Mouse (Mus musculus): ENCODE measurements around the gene Wfdc1. TPM values are rescaled to one million over a fixed set of nuclear protein-coding genes. Genes with fewer than 3 reads are reported as not detected.

The Wfdc1 gene
- polyA plus RNA-seq, 1 experiment from 2014 or later, result 8.3 TPM

DNA sequence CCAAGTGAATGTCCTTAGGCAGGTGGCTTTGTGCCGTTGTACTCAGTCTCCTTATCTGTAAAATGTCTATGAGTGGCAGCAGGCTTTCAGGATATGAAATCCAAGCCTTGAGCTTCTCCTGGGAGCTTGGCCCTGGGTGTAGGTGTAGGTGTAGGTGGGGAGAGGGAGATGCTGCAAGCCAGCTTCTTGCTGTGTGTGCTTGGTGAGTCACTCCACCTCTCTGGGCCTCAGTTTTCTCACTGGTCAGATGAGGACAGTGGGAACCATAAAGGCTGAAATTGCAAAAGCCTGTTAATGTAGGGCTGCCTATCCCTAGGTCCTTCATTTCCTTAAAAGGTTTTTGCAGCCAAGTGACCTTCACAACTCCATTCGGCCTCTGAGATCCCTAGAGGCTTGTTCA is 30.2 kb upstream of the Wfdc1 start:
- WGBS, result 54% methylated on average over 2 of the region's 2 CpGs
- no peaks in the 10 kb centered on the region for H3K36me3 ChIP-seq (ENCODE audit: control insufficient read depth, insufficient read depth, low read length)

DNA sequence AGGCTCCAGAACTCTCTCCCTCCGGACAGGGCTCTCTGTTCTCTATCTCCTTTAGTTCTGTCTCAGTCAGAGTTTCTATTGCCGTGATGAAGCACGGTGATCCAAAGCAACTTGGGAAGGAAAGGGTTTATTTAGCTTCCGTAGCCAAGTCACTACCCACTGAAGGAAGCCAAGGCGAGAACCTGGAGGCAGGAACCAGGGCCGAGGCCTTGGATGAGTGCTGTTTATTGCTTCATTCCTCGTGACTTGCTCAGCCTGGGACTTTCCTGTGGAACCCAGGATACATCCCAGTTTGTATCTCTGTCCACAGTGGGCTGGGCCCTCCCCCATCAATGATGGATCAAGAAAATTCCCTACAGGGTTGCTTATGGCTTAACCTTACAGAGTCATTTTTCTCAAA is 29.4 kb upstream of the Wfdc1 start:
- peaks cover 3% of the 10 kb centered on the region for H3K4me1 ChIP-seq (ENCODE audit: control insufficient read depth, insufficient read depth, low read depth, low read length)
- no peak overlapping the region for H3K4me2 ChIP-seq (ENCODE audit: low read length)
- peaks cover 6% of the 10 kb centered on the region for H3K27me3 ChIP-seq (replicated peaks; ENCODE audit: control insufficient read depth, insufficient read depth, low read length)
- 59% methylated on average over 7 of the region's 7 CpGs for WGBS
- H3K36me3 ChIP-seq (ENCODE audit: control insufficient read depth, insufficient read depth, low read length), result no peaks in the 10 kb centered on the region
- no peak overlapping the region for H3K9ac ChIP-seq (ENCODE audit: low read depth, low read length)
- H3K27ac ChIP-seq (ENCODE audit: low read depth, low read length), result no peak overlapping the region
- H3K4me3 ChIP-seq (ENCODE audit: low read length), result no peak overlapping the region
- ATAC-seq, result no peak
- H3K9me3 ChIP-seq (ENCODE audit: control insufficient read depth, low read length), result no peaks in the 10 kb centered on the region

More for the DNA sequence above, 30.2 kb upstream of the Wfdc1 start:
- H3K4me1 ChIP-seq (ENCODE audit: control insufficient read depth, insufficient read depth, low read depth, low read length), result peaks cover 3% of the 10 kb centered on the region
- peak overlapping the region; percentile 3; the same call in 1 of the 2 replicates for H3K9ac ChIP-seq (ENCODE audit: low read depth, low read length)
- no peak for ATAC-seq
- no peak overlapping the region for H3K4me2 ChIP-seq (ENCODE audit: low read length)
- H3K27me3 ChIP-seq (replicated peaks; ENCODE audit: control insufficient read depth, insufficient read depth, low read length), result peaks cover 7% of the 10 kb centered on the region
- H3K27ac ChIP-seq (ENCODE audit: low read depth, low read length), result no peak overlapping the region
- no peak overlapping the region for H3K4me3 ChIP-seq (ENCODE audit: low read length)
- H3K9me3 ChIP-seq (ENCODE audit: control insufficient read depth, low read length), result no peaks in the 10 kb centered on the region

DNA sequence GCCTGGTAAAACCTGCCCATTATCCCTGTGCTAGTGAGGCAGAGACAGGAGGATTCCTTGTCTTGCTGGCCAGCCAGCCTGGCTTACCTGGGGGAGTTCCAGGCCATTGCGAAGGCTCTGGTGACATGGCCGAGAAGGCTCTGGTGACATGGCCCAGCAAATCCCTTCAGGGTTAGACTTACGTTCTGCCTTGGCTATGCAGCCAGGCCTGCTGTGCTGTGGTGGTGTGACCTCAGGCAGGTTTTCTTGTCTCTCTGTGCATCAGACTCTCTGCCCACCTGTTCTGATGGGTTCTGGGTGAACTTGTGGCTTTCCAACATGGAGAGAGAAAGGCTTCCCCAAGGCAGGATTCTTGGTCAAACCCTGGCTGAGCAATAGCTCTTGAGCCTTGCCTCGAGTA is 28.8 kb upstream of the Wfdc1 start:
- Histone ChIP-seq H3K36me3 (ENCODE audit: control insufficient read depth, insufficient read depth, low read length) (no peaks in the 10 kb centered on the region), H3K27ac (ENCODE audit: low read depth, low read length) (no peak overlapping the region), H3K27me3 (replicated peaks; ENCODE audit: control insufficient read depth, insufficient read depth, low read length) (peaks cover 4% of the 10 kb centered on the region), H3K9ac (ENCODE audit: low read depth, low read length) (no peak overlapping the region), H3K4me3 (ENCODE audit: low read length) (no peak overlapping the region), H3K4me1 (ENCODE audit: control insufficient read depth, insufficient read depth, low read depth, low read length) (peaks cover 3% of the 10 kb centered on the region), H3K4me2 (ENCODE audit: low read length) (no peak overlapping the region), H3K9me3 (ENCODE audit: control insufficient read depth, low read length) (no peaks in the 10 kb centered on the region)
- no peak for ATAC-seq
- WGBS, result 87% methylated on average over 4 of the region's 4 CpGs

DNA sequence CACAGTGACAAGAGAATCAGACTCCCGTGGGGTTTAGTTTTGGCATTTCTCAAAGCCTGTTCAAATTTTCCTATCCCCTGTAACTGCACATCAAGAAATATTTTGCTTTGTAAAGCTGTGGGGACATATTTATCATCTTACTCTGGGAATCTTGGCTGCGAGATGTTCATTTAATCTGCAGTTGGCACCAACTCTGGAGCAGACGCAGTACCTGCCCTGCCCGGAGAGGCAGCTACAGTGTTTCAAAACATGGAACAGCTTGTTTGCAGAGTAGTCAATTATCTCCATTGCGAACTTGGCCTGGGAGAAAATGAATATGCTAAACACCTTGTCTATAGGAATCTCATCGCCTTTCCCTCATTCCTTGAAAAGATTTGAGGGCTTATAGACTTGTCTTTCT is 27.9 kb upstream of the Wfdc1 start:
- 62% methylated on average over 6 of the region's 6 CpGs for WGBS
- no peaks in the 10 kb centered on the region for H3K9me3 ChIP-seq (ENCODE audit: control insufficient read depth, low read length)

DNA sequence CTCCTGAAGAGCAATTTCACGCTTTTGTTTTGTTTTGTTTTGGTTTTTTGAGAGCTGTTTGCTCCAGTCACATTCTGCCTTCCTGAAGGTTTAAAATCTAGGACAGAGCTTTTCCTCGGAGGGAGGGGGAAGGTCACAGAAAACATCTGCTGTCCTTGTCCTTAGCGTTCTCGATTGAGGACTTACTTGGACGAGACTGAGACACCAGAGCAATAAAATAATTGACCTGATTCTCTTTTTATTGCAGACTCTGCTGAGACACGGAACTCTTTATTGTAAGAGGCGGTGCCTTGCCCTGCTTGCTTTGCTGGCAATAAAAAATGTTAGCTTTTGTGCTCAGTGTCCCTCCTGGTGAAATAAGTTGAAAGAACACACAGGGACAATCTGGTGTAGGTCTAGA is 26.4 kb upstream of the Wfdc1 start:
- no peak for ATAC-seq
- 54% methylated on average over 7 of the region's 7 CpGs for WGBS
- no peaks in the 10 kb centered on the region for H3K36me3 ChIP-seq (ENCODE audit: control insufficient read depth, insufficient read depth, low read length)

More for the DNA sequence above, 27.9 kb upstream of the Wfdc1 start:
- H3K36me3 ChIP-seq (ENCODE audit: control insufficient read depth, insufficient read depth, low read length), result no peaks in the 10 kb centered on the region
- H3K4me1 ChIP-seq (ENCODE audit: control insufficient read depth, insufficient read depth, low read depth, low read length), result peaks cover 3% of the 10 kb centered on the region
- no peak overlapping the region for H3K27ac ChIP-seq (ENCODE audit: low read depth, low read length)
- ATAC-seq, result no peak
- no peak overlapping the region for H3K4me2 ChIP-seq (ENCODE audit: low read length)
- peaks cover 4% of the 10 kb centered on the region for H3K27me3 ChIP-seq (replicated peaks; ENCODE audit: control insufficient read depth, insufficient read depth, low read length)
- H3K9ac ChIP-seq (ENCODE audit: low read depth, low read length), result no peak overlapping the region
- H3K4me3 ChIP-seq (ENCODE audit: low read length), result no peak overlapping the region

DNA sequence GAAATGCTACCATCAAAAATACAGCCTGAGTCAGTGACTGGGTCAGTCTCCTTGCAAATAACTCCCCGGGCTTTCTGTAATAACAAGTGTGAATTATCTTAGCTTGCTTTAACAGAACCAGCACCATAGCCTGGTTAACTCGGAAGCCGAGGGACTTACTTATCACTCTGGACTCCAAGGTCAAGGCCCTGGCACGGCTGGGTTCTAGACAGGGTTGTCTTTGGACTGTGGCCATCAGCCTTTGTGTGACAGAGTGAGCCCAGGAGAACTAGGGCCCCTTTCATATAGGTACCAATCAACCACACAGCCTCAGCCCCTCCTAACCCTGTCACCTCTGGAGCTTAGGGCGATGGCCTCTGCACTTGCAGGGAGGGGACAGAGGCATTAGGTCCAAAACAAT is 25.1 kb upstream of the Wfdc1 start:
- no peaks in the 10 kb centered on the region for H3K9me3 ChIP-seq (ENCODE audit: control insufficient read depth, low read length)
- H3K4me1 ChIP-seq (ENCODE audit: control insufficient read depth, insufficient read depth, low read depth, low read length), result peaks cover 12% of the 10 kb centered on the region
- H3K27ac ChIP-seq (ENCODE audit: low read depth, low read length), result no peak overlapping the region
- no peak overlapping the region for H3K4me2 ChIP-seq (ENCODE audit: low read length)
- H3K4me3 ChIP-seq (ENCODE audit: low read length), result no peak overlapping the region
- ATAC-seq, result no peak
- H3K9ac ChIP-seq (ENCODE audit: low read depth, low read length), result no peak overlapping the region
- WGBS, result 82% methylated on average over 5 of the region's 5 CpGs
- no peaks in the 10 kb centered on the region for H3K27me3 ChIP-seq (replicated peaks; ENCODE audit: control insufficient read depth, insufficient read depth, low read length)
- H3K36me3 ChIP-seq (ENCODE audit: control insufficient read depth, insufficient read depth, low read length), result no peaks in the 10 kb centered on the region

More for the DNA sequence above, 26.4 kb upstream of the Wfdc1 start:
- Histone ChIP-seq H3K4me1 (ENCODE audit: control insufficient read depth, insufficient read depth, low read depth, low read length) (peaks cover 4% of the 10 kb centered on the region), H3K9ac (ENCODE audit: low read depth, low read length) (no peak overlapping the region), H3K27ac (ENCODE audit: low read depth, low read length) (no peak overlapping the region), H3K4me2 (ENCODE audit: low read length) (no peak overlapping the region), H3K4me3 (ENCODE audit: low read length) (no peak overlapping the region), H3K9me3 (ENCODE audit: control insufficient read depth, low read length) (no peaks in the 10 kb centered on the region), H3K27me3 (replicated peaks; ENCODE audit: control insufficient read depth, insufficient read depth, low read length) (no peaks in the 10 kb centered on the region)

DNA sequence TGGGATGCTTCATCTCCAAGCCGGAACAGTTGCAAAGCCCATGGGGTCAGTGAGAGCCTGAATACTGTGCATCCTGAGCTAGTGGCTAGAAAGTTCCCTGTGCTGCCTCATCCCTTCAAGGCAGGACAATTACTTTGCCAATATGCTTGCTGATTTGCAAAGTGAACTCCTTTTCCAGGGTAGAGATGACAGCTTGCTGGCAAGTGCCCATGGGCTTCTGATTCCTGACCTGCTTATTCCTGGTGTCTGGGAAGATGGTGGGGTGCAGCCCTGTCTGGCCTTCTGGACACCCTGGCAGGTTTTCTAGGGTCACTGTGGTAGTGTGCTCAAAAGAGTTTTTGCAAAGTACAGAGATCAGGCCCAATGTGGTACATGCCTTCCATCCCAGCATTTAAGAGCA is 23.2 kb upstream of the Wfdc1 start:
- Histone ChIP-seq H3K4me3 (ENCODE audit: low read length) (no peak overlapping the region), H3K27me3 (replicated peaks; ENCODE audit: control insufficient read depth, insufficient read depth, low read length) (no peaks in the 10 kb centered on the region)

DNA sequence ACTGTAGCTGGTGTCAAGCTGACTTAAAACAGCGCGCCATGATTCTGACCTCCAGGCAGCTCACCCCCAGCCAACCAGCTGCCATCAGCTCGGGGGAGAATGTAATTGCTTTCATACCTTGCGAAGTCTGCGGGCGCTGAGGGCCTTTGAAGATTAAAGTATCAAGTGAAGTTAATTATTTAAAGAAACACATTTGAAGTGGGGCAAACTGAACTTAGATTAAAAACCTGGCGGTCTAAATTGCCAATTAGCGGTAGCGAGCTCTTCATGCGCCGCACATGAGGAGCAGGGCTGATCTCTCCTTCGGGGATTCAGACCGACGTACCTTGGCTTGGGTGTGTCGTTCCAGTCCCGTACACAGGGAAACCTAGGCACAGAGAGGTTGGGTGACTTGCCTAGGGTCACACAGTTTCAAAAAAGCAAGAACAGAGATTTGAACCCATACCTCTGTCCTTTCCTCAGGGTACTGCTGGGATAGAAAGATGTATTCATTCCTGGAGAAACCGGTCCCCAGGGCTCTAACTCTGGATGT is 21.7 kb upstream of the Wfdc1 start:
- Histone ChIP-seq H3K9ac (ENCODE audit: low read depth, low read length) (no peak overlapping the region), H3K27ac (ENCODE audit: low read depth, low read length) (peak overlapping the region; percentile 42), H3K27me3 (replicated peaks; ENCODE audit: control insufficient read depth, insufficient read depth, low read length) (no peaks in the 10 kb centered on the region), H3K9me3 (ENCODE audit: control insufficient read depth, low read length) (no peaks in the 10 kb centered on the region), H3K4me2 (ENCODE audit: low read length) (no peak overlapping the region), H3K36me3 (ENCODE audit: control insufficient read depth, insufficient read depth, low read length) (no peaks in the 10 kb centered on the region), H3K4me3 (ENCODE audit: low read length) (no peak overlapping the region), H3K4me1 (ENCODE audit: control insufficient read depth, insufficient read depth, low read depth, low read length) (peaks cover 12% of the 10 kb centered on the region)
- WGBS, result 69% methylated on average over 17 of the region's 17 CpGs
- ATAC-seq, result peak; percentile 55

More for the DNA sequence above, 23.2 kb upstream of the Wfdc1 start:
- 100% methylated on average over 1 of the region's 1 CpGs for WGBS
- Histone ChIP-seq H3K4me1 (ENCODE audit: control insufficient read depth, insufficient read depth, low read depth, low read length) (peaks cover 12% of the 10 kb centered on the region), H3K36me3 (ENCODE audit: control insufficient read depth, insufficient read depth, low read length) (no peaks in the 10 kb centered on the region), H3K9me3 (ENCODE audit: control insufficient read depth, low read length) (no peaks in the 10 kb centered on the region), H3K4me2 (ENCODE audit: low read length) (no peak overlapping the region), H3K9ac (ENCODE audit: low read depth, low read length) (no peak overlapping the region), H3K27ac (ENCODE audit: low read depth, low read length) (no peak overlapping the region)
- ATAC-seq, result no peak

DNA sequence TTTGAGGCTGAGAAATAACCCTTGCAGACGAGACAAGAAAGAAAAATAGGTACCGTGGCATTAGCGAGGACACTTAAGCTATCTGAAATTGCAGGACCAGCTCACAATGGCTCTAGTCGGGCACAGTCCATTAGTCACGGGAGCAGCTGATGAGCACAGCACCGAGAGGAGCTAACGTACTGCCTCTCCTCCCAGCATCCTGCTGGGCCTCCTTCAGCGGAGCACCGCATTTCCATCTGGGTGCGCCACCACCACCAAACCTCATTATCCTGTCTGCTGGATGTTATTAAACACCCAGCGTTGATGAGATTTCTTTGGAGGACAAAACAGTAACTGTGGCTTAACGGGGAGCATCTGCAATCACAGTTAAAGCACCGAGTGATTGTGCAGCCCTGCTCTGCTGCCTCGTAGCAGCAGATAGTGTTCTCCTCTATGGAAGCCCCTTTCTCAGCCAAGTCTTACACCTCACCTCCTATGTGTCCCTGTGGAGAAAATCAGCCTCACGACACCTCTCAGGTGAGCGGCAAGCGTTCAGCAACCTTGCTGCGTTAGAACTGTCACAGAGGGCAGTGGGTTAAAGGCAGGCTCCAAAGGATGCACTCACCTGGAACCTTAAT is 21.1 kb upstream of the Wfdc1 start:
- WGBS, result 36% methylated on average over 18 of the region's 18 CpGs
- peak; percentile 88 for ATAC-seq
- Histone ChIP-seq H3K4me3 (ENCODE audit: low read length) (no peak overlapping the region), H3K4me1 (ENCODE audit: control insufficient read depth, insufficient read depth, low read depth, low read length) (peaks cover 12% of the 10 kb centered on the region), H3K9ac (ENCODE audit: low read depth, low read length) (peak overlapping the region; percentile 19; the same call in 1 of the 2 replicates), H3K36me3 (ENCODE audit: control insufficient read depth, insufficient read depth, low read length) (no peaks in the 10 kb centered on the region), H3K9me3 (ENCODE audit: control insufficient read depth, low read length) (no peaks in the 10 kb centered on the region), H3K27ac (ENCODE audit: low read depth, low read length) (peak overlapping the region; percentile 69), H3K4me2 (ENCODE audit: low read length) (no peak overlapping the region; the same call in 1 of the 2 replicates), H3K27me3 (replicated peaks; ENCODE audit: control insufficient read depth, insufficient read depth, low read length) (no peaks in the 10 kb centered on the region)

All from hindbrain, embryonic 16.5 days (tissue).